Mouse (Mus musculus) limb, embryonic 14.5 days (tissue): ENCODE measurements around the gene Fem1b. TPM values are rescaled to one million over a fixed set of nuclear protein-coding genes. Genes with fewer than 3 reads are reported as not detected.

Experiments
- ATAC-seq: fragments of 200-750 bp; cut with Nextera tagmentation; 2 replicates; pipeline ENCODE4 v1.8.0; 2017; ENCODE audit warnings: low read depth, moderate number of reproducible peaks, moderate TSS enrichment; ENCODE audit not compliant: low FRiP score
- DNase-seq: peaks from one replicate; pipeline ENCODE4 v3.0.0-alpha.2; 2015; ENCODE audit warnings: low spot score
- H3K27ac ChIP-seq: fragments of 300-500 bp; sonication (generic); replicated peaks from 2 replicates; pipeline ENCODE4 v1.5.1; 2014; ENCODE audit warnings: low read depth, mild to moderate bottlenecking, low read length, moderate library complexity, mixed read lengths
- H3K27me3 ChIP-seq: fragments of 300-500 bp; sonication (generic); 2 replicates; pipeline ENCODE4 v1.6.1; 2014; ENCODE audit warnings: low read length, mixed read lengths; ENCODE audit not compliant: control insufficient read depth, insufficient read depth
- H3K36me3 ChIP-seq: fragments of 300-500 bp; sonication (generic); 2 replicates; pipeline ENCODE4 v1.6.1; 2014; ENCODE audit warnings: mild to moderate bottlenecking, low read length, moderate library complexity, mixed read lengths; ENCODE audit not compliant: control insufficient read depth, insufficient read depth
- H3K4me1 ChIP-seq: fragments of 300-500 bp; sonication (generic); 2 replicates; pipeline ENCODE4 v1.6.1; 2014; ENCODE audit warnings: antibody characterized with exemption, low read length, mixed read lengths; ENCODE audit not compliant: control insufficient read depth, insufficient read depth
- H3K4me2 ChIP-seq: fragments of 300-500 bp; sonication (generic); replicated peaks from 2 replicates; pipeline ENCODE4 v1.6.1; 2014; ENCODE audit warnings: low read depth, mild to moderate bottlenecking, low read length, moderate library complexity; ENCODE audit not compliant: severe bottlenecking
- H3K4me3 ChIP-seq: fragments of 300-500 bp; sonication (generic); replicated peaks from 2 replicates; pipeline ENCODE4 v1.5.1; 2014; ENCODE audit warnings: low read length
- H3K9ac ChIP-seq: fragments of 300-500 bp; sonication (generic); 2 replicates; pipeline ENCODE4 v1.6.1; 2014; ENCODE audit warnings: mild to moderate bottlenecking, low read depth, low read length, moderate library complexity; ENCODE audit not compliant: severe bottlenecking
- H3K9me3 ChIP-seq: fragments of 300-500 bp; sonication (generic); 2 replicates; pipeline ENCODE4 v1.6.1; 2016; ENCODE audit warnings: low read length; ENCODE audit not compliant: control insufficient read depth
- POLR2A ChIP-seq: fragments of 200-500 bp; IDR thresholded peaks from 2 replicates; pipeline ENCODE4 v1.8.0; 2012; ENCODE audit warnings: inconsistent platforms, mild to moderate bottlenecking, moderate library complexity, borderline replicate concordance; ENCODE audit not compliant: insufficient read depth, insufficient read length; ENCODE audit errors: extremely low read depth
- WGBS: fragments of 180-500 bp; shearing (Covaris S2); extraction: QIAGEN DNeasy Blood & Tissue Kit; methylation state at CpG from one replicate; pipeline ENCODE4 v1.1.7; 2014; 5-methylcytosine and 5-hydroxymethylcytosine counted together
- polyA plus RNA-seq, 2 experiments: library from polyadenylated mRNA; depleted of rRNA in 1 of 2; stranded (reverse) in 1 of 2; unstranded in 1 of 2; fragments of >200 nt; fragmentation: Nextera tagmentation in 1 of 2; extraction: Ambion mirVana in 1 of 2; gene quantifications; 2 replicates each; pipeline versions ENCODE4 v1.2.1 to v1.2.3; 2012 to 2014

Fem1b gene
- polyA plus RNA-seq, 2 experiments, result 20.7 to 31.4 TPM

GRCm38 (mm10) chr9:62819494-62819893 lies 7.8 kb upstream of the Fem1b start:
- Histone ChIP-seq H3K9me3 (no peaks in the 10 kb centered on the region), H3K27ac (no peak overlapping the region)
- WGBS, result 80% methylated on average over 3 of the region's 3 CpGs

GRCm38 (mm10) chr9:62817828-62818614 lies 6.3 kb upstream of the Fem1b start:
- 80% methylated on average over 4 of the region's 4 CpGs for WGBS
- Histone ChIP-seq H3K9ac (no peak overlapping the region), H3K4me2 (no peak overlapping the region), H3K27ac (no peak overlapping the region; the same call in none of the 2 replicates), H3K4me3 (no peak overlapping the region), H3K27me3 (no peaks in the 10 kb centered on the region), H3K9me3 (no peaks in the 10 kb centered on the region), H3K4me1 (no peaks in the 10 kb centered on the region), H3K36me3 (no peaks in the 10 kb centered on the region)
- no peak for ATAC-seq
- no peak for TF ChIP-seq POLR2A
- peak; percentile 31 for DNase-seq

More at GRCm38 (mm10) chr9:62819494-62819893, 7.8 kb upstream of the Fem1b start:
- H3K4me2 ChIP-seq, result no peak overlapping the region
- ATAC-seq (no peak), DNase-seq (no peak)
- H3K36me3 ChIP-seq, result no peaks in the 10 kb centered on the region
- H3K4me1 ChIP-seq, result no peaks in the 10 kb centered on the region
- no peak for TF ChIP-seq POLR2A
- H3K4me3 ChIP-seq, result no peak overlapping the region
- H3K27me3 ChIP-seq, result no peaks in the 10 kb centered on the region
- no peak overlapping the region for H3K9ac ChIP-seq

GRCm38 (mm10) chr9:62817099-62817571 lies 5.4 kb upstream of the Fem1b start:
- H3K4me1 ChIP-seq, result peaks cover 4% of the 10 kb centered on the region; the same call in 1 of the 2 replicates
- ATAC-seq (no peak), DNase-seq (peak; percentile 33)
- H3K36me3 ChIP-seq, result no peaks in the 10 kb centered on the region
- H3K27me3 ChIP-seq, result no peaks in the 10 kb centered on the region
- H3K27ac ChIP-seq, result no peak overlapping the region
- H3K9ac ChIP-seq, result no peak overlapping the region
- no peak overlapping the region for H3K4me2 ChIP-seq
- 52% methylated on average over 12 of the region's 12 CpGs for WGBS
- TF ChIP-seq POLR2A, result no peak
- no peak overlapping the region for H3K4me3 ChIP-seq
- H3K9me3 ChIP-seq, result no peaks in the 10 kb centered on the region

- Histone ChIP-seq H3K27ac (no peak overlapping the region), H3K27me3 (no peaks in the 10 kb centered on the region), H3K36me3 (no peaks in the 10 kb centered on the region), H3K4me3 (no peak overlapping the region), H3K4me2 (no peak overlapping the region), H3K4me1 (peaks cover 6% of the 10 kb centered on the region; the same call in 1 of the 2 replicates), H3K9ac (no peak overlapping the region), H3K9me3 (no peaks in the 10 kb centered on the region)
- TF ChIP-seq POLR2A, result no peak
- no peak for ATAC-seq
- no peak for DNase-seq
- 71% methylated on average over 9 of the region's 9 CpGs for WGBS
Measured at GRCm38 (mm10) chr9:62816323-62817098, 4.8 kb upstream of the Fem1b start.

GRCm38 (mm10) chr9:62814751-62815150 lies 3.0 kb upstream of the Fem1b start:
- Histone ChIP-seq H3K9ac (no peak overlapping the region), H3K4me3 (no peak overlapping the region), H3K4me1 (peaks cover 9% of the 10 kb centered on the region), H3K36me3 (no peaks in the 10 kb centered on the region), H3K27ac (no peak overlapping the region), H3K27me3 (no peaks in the 10 kb centered on the region), H3K9me3 (no peaks in the 10 kb centered on the region), H3K4me2 (no peak overlapping the region)
- no peak for DNase-seq
- ATAC-seq, result no peak
- no peak for TF ChIP-seq POLR2A
- WGBS, result 76% methylated on average over 2 of the region's 2 CpGs
